Mouse (Mus musculus) fat pad, adult 2 months (tissue): ENCODE data around the gene Zmiz1.

ENCODE experiments used
- DNase-seq: peaks from one replicate; pipeline ENCODE4 v3.0.0-alpha.2; 2011; ENCODE audit warnings: low read depth, low spot score; ENCODE audit errors: extremely low read depth

Zmiz1 gene

GRCm38 (mm10) chr14:25555291-25555781, 96.4 kb downstream of the Zmiz1 start:
- DNase-seq = no peak

- no peak for DNase-seq
Measured at GRCm38 (mm10) chr14:25555848-25556247, 96.9 kb downstream of the Zmiz1 start.

- DNase-seq = no peak
Measured at GRCm38 (mm10) chr14:25557014-25557413, 98.0 kb downstream of the Zmiz1 start.

- DNase-seq = no peak
Measured at GRCm38 (mm10) chr14:25558479-25558878, 99.5 kb downstream of the Zmiz1 start.

GRCm38 (mm10) chr14:25559907-25560306, 100.9 kb downstream of the Zmiz1 start:
- DNase-seq = no peak

- no peak for DNase-seq
Measured at GRCm38 (mm10) chr14:25560841-25561240, 101.9 kb downstream of the Zmiz1 start.

- no peak for DNase-seq
Measured at GRCm38 (mm10) chr14:25561716-25562115, 102.7 kb downstream of the Zmiz1 start.

GRCm38 (mm10) chr14:25562447-25562846, 103.5 kb downstream of the Zmiz1 start:
- no peak for DNase-seq

- no peak for DNase-seq
Measured at GRCm38 (mm10) chr14:25562909-25563308, 103.9 kb downstream of the Zmiz1 start.

GRCm38 (mm10) chr14:25564577-25564976, 105.6 kb downstream of the Zmiz1 start:
- no peak for DNase-seq

- DNase-seq = no peak
Measured at GRCm38 (mm10) chr14:25565344-25566088, 106.5 kb downstream of the Zmiz1 start.

- no peak for DNase-seq
Measured at GRCm38 (mm10) chr14:25567245-25567644, 108.3 kb downstream of the Zmiz1 start.

GRCm38 (mm10) chr14:25567837-25568236, 108.9 kb downstream of the Zmiz1 start:
- DNase-seq = no peak

GRCm38 (mm10) chr14:25574047-25574870, 115.3 kb downstream of the Zmiz1 start:
- DNase-seq = no peak

GRCm38 (mm10) chr14:25576642-25577041, 117.7 kb downstream of the Zmiz1 start:
- no peak for DNase-seq

- DNase-seq = no peak
Measured at GRCm38 (mm10) chr14:25577431-25577830, 118.4 kb downstream of the Zmiz1 start.

GRCm38 (mm10) chr14:25579597-25579996, 120.6 kb downstream of the Zmiz1 start:
- no peak for DNase-seq

- DNase-seq = no peak
Measured at GRCm38 (mm10) chr14:25580397-25580796, 121.4 kb downstream of the Zmiz1 start.

GRCm38 (mm10) chr14:25582603-25583002, 123.6 kb downstream of the Zmiz1 start:
- peak; percentile 96 for DNase-seq

GRCm38 (mm10) chr14:25583899-25584298, 124.9 kb downstream of the Zmiz1 start:
- DNase-seq = no peak

- no peak for DNase-seq
Measured at GRCm38 (mm10) chr14:25585545-25586301, 126.7 kb downstream of the Zmiz1 start.
